Mouse (Mus musculus): ENCODE results near the gene Stxbp4. TPM values are rescaled to one million over a fixed set of nuclear protein-coding genes. Genes with fewer than 3 reads are reported as not detected.

Gene Stxbp4
- polyA plus RNA-seq, 1 experiment from 2014 or later = 16.0 TPM

GRCm38 (mm10) chr11:90481828-90482227 lies 156.1 kb downstream of the Stxbp4 start:
- no peaks in the 10 kb centered on the region for H3K36me3 ChIP-seq (ENCODE audit: control insufficient read depth, insufficient read depth, low read length)
- WGBS = 27% methylated on average over 1 of the region's 1 CpGs

GRCm38 (mm10) chr11:90470271-90470670 lies 167.6 kb downstream of the Stxbp4 start:
- Histone ChIP-seq H3K27me3 (ENCODE audit: control insufficient read depth, insufficient read depth, low read length) (no peaks in the 10 kb centered on the region), H3K4me2 (ENCODE audit: low read depth, low read length) (no peak overlapping the region), H3K9ac (ENCODE audit: low read length) (no peak overlapping the region), H3K4me3 (replicated peaks; ENCODE audit: low read length) (no peak overlapping the region), H3K4me1 (ENCODE audit: control insufficient read depth, insufficient read depth, low read length) (no peaks in the 10 kb centered on the region), H3K27ac (ENCODE audit: low read length) (no peak overlapping the region), H3K36me3 (ENCODE audit: control insufficient read depth, insufficient read depth, low read length) (no peaks in the 10 kb centered on the region), H3K9me3 (replicated peaks; ENCODE audit: control insufficient read depth, low read length) (no peaks in the 10 kb centered on the region)
- no peak for ATAC-seq (ENCODE audit: insufficient read depth, low FRiP score)
- 90% methylated on average over 4 of the region's 4 CpGs for WGBS

More at GRCm38 (mm10) chr11:90481828-90482227, 156.1 kb downstream of the Stxbp4 start:
- no peak for ATAC-seq (ENCODE audit: insufficient read depth, low FRiP score)
- no peaks in the 10 kb centered on the region for H3K27me3 ChIP-seq (ENCODE audit: control insufficient read depth, insufficient read depth, low read length)
- H3K4me3 ChIP-seq (replicated peaks; ENCODE audit: low read length) = no peak overlapping the region
- H3K9ac ChIP-seq (ENCODE audit: low read length) = no peak overlapping the region
- H3K27ac ChIP-seq (ENCODE audit: low read length) = no peak overlapping the region
- no peak overlapping the region for H3K4me2 ChIP-seq (ENCODE audit: low read depth, low read length)
- H3K9me3 ChIP-seq (replicated peaks; ENCODE audit: control insufficient read depth, low read length) = no peaks in the 10 kb centered on the region
- H3K4me1 ChIP-seq (ENCODE audit: control insufficient read depth, insufficient read depth, low read length) = no peaks in the 10 kb centered on the region

- Histone ChIP-seq H3K27ac (ENCODE audit: low read length) (no peak overlapping the region), H3K9ac (ENCODE audit: low read length) (no peak overlapping the region), H3K27me3 (ENCODE audit: control insufficient read depth, insufficient read depth, low read length) (no peaks in the 10 kb centered on the region), H3K36me3 (ENCODE audit: control insufficient read depth, insufficient read depth, low read length) (no peaks in the 10 kb centered on the region), H3K4me1 (ENCODE audit: control insufficient read depth, insufficient read depth, low read length) (no peaks in the 10 kb centered on the region), H3K4me3 (replicated peaks; ENCODE audit: low read length) (no peak overlapping the region), H3K4me2 (ENCODE audit: low read depth, low read length) (no peak overlapping the region), H3K9me3 (replicated peaks; ENCODE audit: control insufficient read depth, low read length) (no peaks in the 10 kb centered on the region)
- WGBS = 75% methylated on average over 10 of the region's 10 CpGs
- no peak for ATAC-seq (ENCODE audit: insufficient read depth, low FRiP score)
Observed at GRCm38 (mm10) chr11:90464046-90464595, 173.8 kb downstream of the Stxbp4 start.

- Histone ChIP-seq H3K36me3 (ENCODE audit: control insufficient read depth, insufficient read depth, low read length) (no peaks in the 10 kb centered on the region), H3K27ac (ENCODE audit: low read length) (no peak overlapping the region), H3K4me2 (ENCODE audit: low read depth, low read length) (no peak overlapping the region), H3K27me3 (ENCODE audit: control insufficient read depth, insufficient read depth, low read length) (no peaks in the 10 kb centered on the region), H3K4me3 (replicated peaks; ENCODE audit: low read length) (no peak overlapping the region), H3K4me1 (ENCODE audit: control insufficient read depth, insufficient read depth, low read length) (no peaks in the 10 kb centered on the region), H3K9me3 (replicated peaks; ENCODE audit: control insufficient read depth, low read length) (no peaks in the 10 kb centered on the region), H3K9ac (ENCODE audit: low read length) (no peak overlapping the region)
- no peak for ATAC-seq (ENCODE audit: insufficient read depth, low FRiP score)
- 91% methylated on average over 3 of the region's 3 CpGs for whole genome bisulfite sequencing
Observed at GRCm38 (mm10) chr11:90460458-90460857, 177.4 kb downstream of the Stxbp4 start.

GRCm38 (mm10) chr11:90452134-90452533 lies 185.8 kb downstream of the Stxbp4 start:
- 46% methylated on average over 3 of the region's 3 CpGs for WGBS
- no peaks in the 10 kb centered on the region for H3K27me3 ChIP-seq (ENCODE audit: control insufficient read depth, insufficient read depth, low read length)
- H3K9ac ChIP-seq (ENCODE audit: low read length) = no peak overlapping the region
- H3K4me2 ChIP-seq (ENCODE audit: low read depth, low read length) = no peak overlapping the region
- H3K4me3 ChIP-seq (replicated peaks; ENCODE audit: low read length) = no peak overlapping the region
- H3K36me3 ChIP-seq (ENCODE audit: control insufficient read depth, insufficient read depth, low read length) = no peaks in the 10 kb centered on the region
- no peaks in the 10 kb centered on the region for H3K9me3 ChIP-seq (replicated peaks; ENCODE audit: control insufficient read depth, low read length)
- no peaks in the 10 kb centered on the region for H3K4me1 ChIP-seq (ENCODE audit: control insufficient read depth, insufficient read depth, low read length)
- no peak for ATAC-seq (ENCODE audit: insufficient read depth, low FRiP score)
- H3K27ac ChIP-seq (ENCODE audit: low read length) = no peak overlapping the region

- Histone ChIP-seq H3K9me3 (replicated peaks; ENCODE audit: control insufficient read depth, low read length) (no peaks in the 10 kb centered on the region), H3K36me3 (ENCODE audit: control insufficient read depth, insufficient read depth, low read length) (no peaks in the 10 kb centered on the region), H3K4me1 (ENCODE audit: control insufficient read depth, insufficient read depth, low read length) (no peaks in the 10 kb centered on the region), H3K9ac (ENCODE audit: low read length) (no peak overlapping the region), H3K27ac (ENCODE audit: low read length) (no peak overlapping the region), H3K27me3 (ENCODE audit: control insufficient read depth, insufficient read depth, low read length) (no peaks in the 10 kb centered on the region), H3K4me3 (replicated peaks; ENCODE audit: low read length) (no peak overlapping the region), H3K4me2 (ENCODE audit: low read depth, low read length) (no peak overlapping the region)
- ATAC-seq (ENCODE audit: insufficient read depth, low FRiP score) = no peak
- WGBS = 78% methylated on average over 5 of the region's 5 CpGs
Observed at GRCm38 (mm10) chr11:90451506-90451905, 186.4 kb downstream of the Stxbp4 start.

- no peak for ATAC-seq (ENCODE audit: insufficient read depth, low FRiP score)
- Histone ChIP-seq H3K4me2 (ENCODE audit: low read depth, low read length) (no peak overlapping the region), H3K9ac (ENCODE audit: low read length) (no peak overlapping the region), H3K27ac (ENCODE audit: low read length) (no peak overlapping the region), H3K4me1 (ENCODE audit: control insufficient read depth, insufficient read depth, low read length) (no peaks in the 10 kb centered on the region), H3K4me3 (replicated peaks; ENCODE audit: low read length) (no peak overlapping the region), H3K9me3 (replicated peaks; ENCODE audit: control insufficient read depth, low read length) (no peaks in the 10 kb centered on the region), H3K27me3 (ENCODE audit: control insufficient read depth, insufficient read depth, low read length) (no peaks in the 10 kb centered on the region), H3K36me3 (ENCODE audit: control insufficient read depth, insufficient read depth, low read length) (no peaks in the 10 kb centered on the region)
- 71% methylated on average over 2 of the region's 2 CpGs for WGBS
Observed at GRCm38 (mm10) chr11:90442462-90442861, 195.4 kb downstream of the Stxbp4 start.

- Histone ChIP-seq H3K9ac (ENCODE audit: low read length) (no peak overlapping the region), H3K27ac (ENCODE audit: low read length) (no peak overlapping the region), H3K4me2 (ENCODE audit: low read depth, low read length) (no peak overlapping the region), H3K27me3 (ENCODE audit: control insufficient read depth, insufficient read depth, low read length) (no peaks in the 10 kb centered on the region), H3K36me3 (ENCODE audit: control insufficient read depth, insufficient read depth, low read length) (no peaks in the 10 kb centered on the region), H3K9me3 (replicated peaks; ENCODE audit: control insufficient read depth, low read length) (no peaks in the 10 kb centered on the region), H3K4me1 (ENCODE audit: control insufficient read depth, insufficient read depth, low read length) (no peaks in the 10 kb centered on the region), H3K4me3 (replicated peaks; ENCODE audit: low read length) (no peak overlapping the region)
- whole genome bisulfite sequencing = 83% methylated on average over 3 of the region's 3 CpGs
- no peak for ATAC-seq (ENCODE audit: insufficient read depth, low FRiP score)
Observed at GRCm38 (mm10) chr11:90440851-90441250, 197.0 kb downstream of the Stxbp4 start.

GRCm38 (mm10) chr11:90438768-90439167 lies 199.1 kb downstream of the Stxbp4 start:
- Histone ChIP-seq H3K36me3 (ENCODE audit: control insufficient read depth, insufficient read depth, low read length) (no peaks in the 10 kb centered on the region), H3K9ac (ENCODE audit: low read length) (no peak overlapping the region), H3K4me2 (ENCODE audit: low read depth, low read length) (no peak overlapping the region), H3K27me3 (ENCODE audit: control insufficient read depth, insufficient read depth, low read length) (no peaks in the 10 kb centered on the region), H3K9me3 (replicated peaks; ENCODE audit: control insufficient read depth, low read length) (no peaks in the 10 kb centered on the region), H3K4me1 (ENCODE audit: control insufficient read depth, insufficient read depth, low read length) (no peaks in the 10 kb centered on the region), H3K27ac (ENCODE audit: low read length) (no peak overlapping the region), H3K4me3 (replicated peaks; ENCODE audit: low read length) (no peak overlapping the region)
- ATAC-seq (ENCODE audit: insufficient read depth, low FRiP score) = no peak
- 56% methylated on average over 5 of the region's 5 CpGs for WGBS

Measured in stomach, embryonic 16.5 days (tissue).